Mouse (Mus musculus) neural tube, embryonic 10.5 days (tissue): ENCODE measurements at regions not wholly inside any gene's neighbourhood (a gene's known extent, or its start where the extent isn't known, plus 50 kb on each side); places are given as distances from the start of the nearest gene placed in this dataset.

Source experiments
- DNase-seq: peaks from one replicate; pipeline ENCODE4 v3.0.0-alpha.2; 2017; ENCODE audit warnings: low spot score; ENCODE audit errors: extremely low spot score

GRCm38 (mm10) chr9:34143131-34143795 lies 342.4 kb upstream of the Kirrel3 start:
- no peak for DNase-seq

DNA sequence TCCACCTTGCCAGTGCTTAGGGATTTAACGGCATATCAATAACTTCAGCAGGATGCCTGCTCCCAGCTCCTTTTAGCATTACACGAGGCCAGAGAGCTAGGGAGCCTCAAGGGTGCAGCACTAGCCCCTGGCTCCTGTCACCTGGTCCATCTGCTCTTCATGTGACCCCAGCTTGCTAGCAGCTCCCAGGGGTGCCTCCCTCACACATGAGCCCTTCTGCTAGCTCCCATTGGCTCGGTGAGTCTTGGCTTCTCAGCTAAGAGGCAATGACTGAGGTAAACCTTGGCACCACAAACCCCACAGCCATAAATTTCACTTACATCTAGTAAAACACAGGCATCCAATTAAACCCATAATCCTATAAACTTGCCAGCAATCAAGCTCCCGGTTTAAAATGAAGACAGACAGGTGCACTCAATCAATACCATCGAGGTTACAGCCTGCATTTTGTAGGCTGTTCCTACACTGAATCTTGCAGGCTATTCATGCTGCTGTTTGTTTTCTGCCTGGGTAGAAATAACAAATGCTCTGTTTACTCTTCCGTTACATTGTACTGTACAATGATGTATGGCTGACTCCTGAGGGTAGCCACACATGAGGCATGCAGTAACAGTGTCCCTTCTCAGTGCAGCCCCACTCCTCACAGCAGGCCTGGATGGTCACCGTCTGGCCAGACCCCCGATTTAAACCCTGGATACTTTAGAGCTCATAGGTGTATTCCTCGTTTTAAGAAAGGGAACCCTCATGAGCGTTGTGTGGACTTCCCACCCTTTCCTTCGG lies 330.3 kb upstream of the Kirrel3 start:
- no peak for DNase-seq

GRCm38 (mm10) chr9:34156581-34156980 lies 329.1 kb upstream of the Kirrel3 start:
- DNase-seq: no peak

- DNase-seq: no peak
Observed at GRCm38 (mm10) chr9:34161119-34161518, 324.6 kb upstream of the Kirrel3 start.

DNA sequence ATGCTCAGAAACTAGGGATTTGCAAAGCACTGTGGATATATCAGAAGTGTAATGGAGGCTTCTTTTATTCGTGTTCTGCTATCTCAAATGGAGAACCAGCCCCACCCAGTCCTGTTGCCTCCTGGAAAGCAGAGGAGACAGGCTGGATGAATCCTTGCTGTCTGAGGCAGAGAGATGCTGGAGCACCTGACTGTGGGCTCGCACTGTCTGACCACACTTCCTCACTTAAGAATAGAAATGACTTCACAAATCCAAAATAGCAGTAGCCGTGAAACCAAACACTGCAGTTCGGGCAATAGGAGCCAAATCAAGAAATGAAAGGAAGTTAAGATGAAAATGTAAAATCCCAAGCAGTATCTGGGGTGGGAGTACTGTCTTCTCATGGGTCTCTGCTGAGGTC lies 299.4 kb upstream of the Kirrel3 start:
- no peak for DNase-seq

- no peak for DNase-seq
Observed at GRCm38 (mm10) chr9:34192542-34192941, 293.2 kb upstream of the Kirrel3 start.

DNA sequence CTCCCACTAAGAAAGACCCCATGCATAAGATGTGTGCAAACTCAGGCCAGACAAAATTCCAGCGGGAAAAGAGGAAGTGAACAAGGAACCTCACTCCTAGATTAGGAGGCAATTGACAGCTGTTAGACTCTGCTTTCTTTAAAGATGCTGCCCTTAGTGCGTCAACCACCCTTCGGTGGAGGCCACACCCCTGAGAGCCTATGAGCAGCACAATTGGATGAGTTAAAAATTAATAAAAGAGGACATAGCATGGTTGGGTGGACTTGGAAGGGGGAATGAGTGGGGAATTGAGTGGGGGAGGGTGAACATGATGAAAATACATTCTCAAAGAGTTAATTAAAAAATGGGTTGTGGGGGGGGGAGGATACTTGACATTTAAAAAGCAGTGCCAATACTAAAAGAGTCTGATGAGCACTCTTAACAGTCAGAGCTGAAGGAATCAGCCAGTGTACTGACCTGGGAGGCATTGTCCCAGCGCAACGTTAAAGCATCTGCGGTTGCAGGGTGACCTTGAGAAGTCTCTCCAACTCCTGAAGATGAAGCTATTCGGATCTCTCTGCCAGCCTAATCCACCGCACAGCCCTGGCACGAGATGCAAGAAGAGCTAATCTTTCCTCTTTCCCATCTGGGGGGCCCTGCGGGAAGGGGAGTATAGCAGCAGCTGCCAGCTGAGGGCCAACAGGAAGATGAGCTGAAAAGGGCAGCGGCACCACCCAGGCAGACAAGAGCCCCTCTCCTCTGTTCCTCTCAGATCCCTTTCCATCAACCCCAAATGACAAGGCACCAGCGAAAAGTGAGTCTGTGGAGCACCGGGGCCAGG lies 283.4 kb upstream of the Kirrel3 start:
- DNase-seq: no peak

- DNase-seq: peak; percentile 34
Observed at GRCm38 (mm10) chr9:34202942-34203551, 282.6 kb upstream of the Kirrel3 start.

- DNase-seq: no peak
Observed at GRCm38 (mm10) chr9:34203624-34204365, 281.9 kb upstream of the Kirrel3 start.

- no peak for DNase-seq
Observed at GRCm38 (mm10) chr9:34204479-34204878, 281.2 kb upstream of the Kirrel3 start.

- no peak for DNase-seq
Observed at GRCm38 (mm10) chr9:34231561-34231960, 254.1 kb upstream of the Kirrel3 start.

DNA sequence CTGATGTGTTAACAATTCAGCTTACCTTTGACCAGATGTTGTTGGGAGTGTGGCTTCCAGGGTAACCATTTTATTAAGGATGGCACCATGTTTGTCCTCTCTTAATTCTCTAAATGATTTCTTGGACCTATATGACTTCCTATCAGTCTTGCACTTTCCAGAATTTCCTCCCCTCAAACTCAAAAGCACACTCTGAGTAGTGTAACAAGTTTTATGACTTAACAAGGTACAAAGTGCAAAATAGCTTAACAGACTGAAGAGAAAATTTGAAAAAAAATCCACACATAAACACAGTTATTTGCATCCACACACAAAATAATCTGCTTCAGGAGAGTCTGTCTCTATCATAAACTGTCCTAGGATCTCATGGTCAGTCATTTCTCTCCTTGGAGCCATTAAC lies 251.0 kb upstream of the Kirrel3 start:
- no peak for DNase-seq

DNA sequence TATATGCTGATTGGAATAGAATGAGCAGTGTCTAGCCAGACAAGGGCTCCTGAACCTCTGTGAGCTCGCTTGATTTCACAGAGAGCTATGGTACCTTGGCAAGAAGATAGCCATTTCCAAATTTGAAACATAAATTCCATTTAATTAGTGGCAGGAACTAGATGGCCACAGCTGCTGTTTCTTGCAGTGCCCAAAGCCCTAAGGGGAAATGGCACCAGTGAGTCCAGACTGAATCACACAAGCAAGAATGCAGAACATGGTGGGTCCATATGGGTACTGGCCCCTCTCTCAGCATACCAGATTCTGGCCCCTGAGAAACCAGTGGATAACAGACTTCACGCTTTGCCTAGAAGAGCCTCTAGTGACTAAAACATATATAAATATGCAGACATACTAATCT lies 246.2 kb upstream of the Kirrel3 start:
- DNase-seq: no peak

DNA sequence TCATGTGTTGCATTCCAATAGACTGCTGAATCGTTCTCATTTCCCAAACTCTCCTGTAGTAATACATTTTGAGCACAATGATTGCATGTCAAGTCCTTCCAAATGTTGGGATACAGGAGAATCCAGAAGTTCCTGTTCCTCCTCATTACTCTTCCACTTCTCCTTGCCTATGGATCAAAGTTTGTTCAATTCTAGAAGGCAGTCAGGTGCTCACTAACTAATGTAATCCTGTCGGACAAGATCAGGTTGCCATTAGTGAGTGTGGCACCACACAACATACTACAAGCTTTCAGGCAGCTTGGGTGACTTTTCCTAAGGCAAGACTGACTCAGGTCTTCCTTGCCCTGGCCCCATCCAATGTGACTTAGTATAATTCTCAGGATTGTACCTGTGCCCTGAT lies 242.0 kb upstream of the Kirrel3 start:
- DNase-seq: no peak

GRCm38 (mm10) chr9:34244576-34244975 lies 241.1 kb upstream of the Kirrel3 start:
- DNase-seq: no peak

GRCm38 (mm10) chr9:34252796-34253195 lies 232.9 kb upstream of the Kirrel3 start:
- no peak for DNase-seq

GRCm38 (mm10) chr9:34258492-34258891 lies 227.2 kb upstream of the Kirrel3 start:
- DNase-seq: no peak

- DNase-seq: no peak
Observed at GRCm38 (mm10) chr9:34278068-34278467, 207.6 kb upstream of the Kirrel3 start.

- DNase-seq: no peak
Observed at GRCm38 (mm10) chr9:34279386-34279785, 206.3 kb upstream of the Kirrel3 start.

DNA sequence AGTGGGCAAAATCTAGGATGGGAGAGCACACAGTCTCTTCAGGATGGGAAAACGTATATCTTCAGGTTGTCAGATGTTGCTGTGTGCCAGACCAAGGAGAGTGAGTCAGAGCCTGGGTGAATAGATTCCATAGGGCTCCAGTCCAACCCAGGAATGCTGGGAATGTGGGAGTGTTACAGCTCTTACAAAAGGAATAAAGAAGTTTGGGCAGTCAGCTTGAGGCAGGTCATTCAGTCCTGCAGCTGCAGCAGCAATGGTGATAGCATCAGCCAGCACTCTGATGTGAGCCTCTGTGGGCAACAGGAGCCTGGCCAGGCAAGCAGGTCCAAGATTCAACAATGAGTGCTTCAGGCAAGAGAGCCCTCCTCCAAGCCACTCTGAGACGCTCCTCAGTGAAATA lies 205.8 kb upstream of the Kirrel3 start:
- DNase-seq: no peak
